Mouse (Mus musculus) right cerebral cortex, postnatal 10 days (tissue): ENCODE measurements at regions not wholly inside any gene's neighbourhood (a gene's known extent, or its start where the extent isn't known, plus 50 kb on each side); places are given as distances from the start of the nearest gene placed in this dataset.

ENCODE experiments used
- DNase-seq, 2 experiments: peaks; one replicate each; pipeline ENCODE4 v3.0.0; 2021; ENCODE audit warnings: low spot score in 2 of 2

DNA sequence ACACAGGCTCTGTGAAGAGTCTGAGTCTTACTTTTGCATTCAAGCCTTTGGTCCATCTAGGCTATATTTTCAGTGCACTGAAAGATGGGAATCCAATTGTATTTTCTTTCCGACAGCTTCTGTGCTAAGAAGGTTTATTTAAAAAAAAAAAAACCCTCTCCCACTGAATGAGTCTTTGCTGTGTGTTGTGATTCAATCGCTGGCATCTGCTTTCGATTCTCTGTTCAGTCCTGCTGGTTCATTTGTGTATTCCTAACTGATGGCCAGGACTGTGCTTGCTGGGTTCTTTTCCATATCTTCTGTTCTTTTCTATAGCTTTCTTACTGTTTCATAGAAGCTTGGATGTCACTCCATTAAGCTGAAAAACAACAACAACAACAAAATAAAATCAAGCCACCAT lies 132.9 kb downstream of the Tex36 start:
- DNase-seq: no peak

DNA sequence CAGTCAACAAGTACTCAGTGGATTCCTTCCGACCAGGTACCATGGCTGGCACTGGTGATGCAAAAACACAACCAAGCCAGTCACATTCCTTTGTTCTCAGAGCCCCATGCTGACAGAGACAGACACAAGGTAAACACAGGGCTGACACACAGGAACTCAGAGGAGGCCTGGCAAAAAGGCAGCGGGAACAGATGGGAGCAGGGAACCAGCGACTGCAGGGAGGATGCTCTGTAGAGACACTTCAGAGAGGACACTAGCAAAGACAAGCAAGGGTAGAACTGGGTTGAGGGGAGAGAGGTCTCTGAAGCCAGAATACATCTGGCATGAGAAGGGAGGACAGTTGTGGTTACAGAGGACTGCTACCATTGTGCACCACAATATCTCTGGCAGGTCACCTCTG lies 133.6 kb downstream of the Tex36 start:
- no peak for DNase-seq

DNA sequence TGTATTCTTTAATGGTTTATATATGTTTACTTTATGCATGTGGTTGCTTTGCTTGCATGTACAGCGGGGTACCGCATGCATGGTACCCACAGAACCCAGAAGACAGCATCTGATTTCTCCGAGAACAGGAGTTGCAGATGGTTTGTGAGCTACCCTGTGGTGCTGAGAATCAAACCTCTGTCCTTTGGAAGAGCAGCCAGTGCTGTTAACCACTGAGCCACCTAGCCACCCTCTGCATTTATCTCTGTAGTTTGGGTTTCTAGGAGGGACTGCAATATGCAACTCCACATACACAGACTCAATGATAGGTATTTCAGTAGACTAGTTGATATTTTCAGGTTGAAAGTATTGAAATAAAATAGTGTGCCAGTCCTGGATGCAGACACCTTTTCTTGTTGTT lies 134.4 kb downstream of the Tex36 start:
- DNase-seq: no peak

DNA sequence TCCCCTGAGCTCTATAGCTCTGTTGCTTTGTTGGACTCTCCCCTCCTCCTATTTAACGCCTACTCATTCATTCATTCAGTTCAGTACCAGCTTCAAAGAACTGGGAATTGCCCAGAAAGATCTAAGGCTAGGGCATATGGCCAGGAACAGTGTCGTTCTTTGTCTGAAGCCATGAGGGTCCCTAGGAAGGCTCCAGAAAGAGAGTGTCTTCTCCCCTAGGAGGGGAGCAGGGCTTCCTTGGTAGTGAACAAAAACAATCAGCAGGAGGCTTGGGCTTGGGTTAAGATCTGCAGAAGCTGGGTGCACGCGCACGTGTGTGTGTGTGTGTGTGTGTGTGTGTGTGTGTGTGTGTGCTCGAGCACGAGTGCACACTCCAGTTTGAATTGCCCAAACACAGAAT lies 142.7 kb downstream of the Tex36 start:
- no peak for DNase-seq

DNA sequence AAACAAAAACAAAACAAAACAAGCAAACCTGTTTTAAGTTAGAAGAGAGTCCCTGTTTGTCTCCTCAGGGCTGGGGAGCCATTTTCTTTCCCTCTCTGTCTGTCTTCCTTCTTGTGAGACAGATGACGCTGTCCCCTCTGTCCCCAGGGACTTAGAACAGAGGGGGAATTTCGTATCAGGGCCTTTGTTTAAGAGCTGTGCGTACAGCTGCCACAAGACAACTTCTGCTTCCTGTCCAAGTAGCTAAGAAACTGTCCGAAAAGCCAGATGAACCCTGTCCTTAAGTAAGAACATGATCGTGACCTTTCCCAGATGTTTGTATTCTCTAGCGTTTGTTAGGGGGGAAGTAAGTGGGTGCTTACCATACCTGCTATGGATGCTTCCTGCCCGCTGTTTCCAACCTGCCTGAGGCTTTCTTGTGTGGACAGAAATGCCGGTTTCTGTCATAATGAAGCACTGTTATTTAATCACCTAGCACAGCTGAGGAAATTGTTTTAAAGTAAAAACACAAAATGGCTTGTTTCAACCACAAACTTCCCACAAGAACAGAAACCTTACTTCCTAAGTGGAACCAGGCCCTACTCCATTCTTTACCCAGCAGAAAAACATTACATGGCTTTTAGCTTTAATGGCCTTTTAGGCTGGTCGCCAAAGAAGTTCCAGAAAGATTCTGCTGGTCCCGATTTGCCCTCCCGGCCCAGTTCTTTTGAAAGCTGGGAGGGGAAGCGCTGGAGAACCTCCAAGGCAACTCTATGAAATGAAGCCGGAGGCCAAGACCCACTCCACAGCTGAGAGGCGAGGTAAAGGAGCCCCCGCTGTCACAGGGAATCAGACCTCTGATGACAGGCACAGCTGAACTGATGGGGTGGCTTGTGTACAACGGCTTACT lies 144.3 kb downstream of the Tex36 start:
- DNase-seq: peak in 1 of 2 experiments; percentile 29

DNA sequence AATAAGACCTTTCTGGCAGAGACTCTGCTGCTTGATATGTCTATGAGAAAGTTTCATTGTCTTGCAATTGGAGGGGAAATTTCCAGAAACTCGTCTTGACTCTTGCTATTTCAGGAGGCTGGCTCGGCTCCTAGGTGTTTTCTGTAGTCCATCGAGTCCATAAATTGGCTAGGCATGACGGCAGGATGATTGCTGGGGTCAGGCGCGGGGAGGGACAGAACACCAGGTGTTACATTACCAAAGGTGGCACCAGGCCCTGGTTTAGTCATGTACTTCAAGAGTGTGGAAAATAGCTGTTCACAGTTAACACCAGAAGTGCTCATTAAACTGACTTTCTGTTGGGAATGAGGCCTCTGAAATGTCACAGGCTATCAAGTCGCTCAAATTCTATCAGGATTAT lies 151.7 kb downstream of the Tex36 start:
- no peak for DNase-seq

DNA sequence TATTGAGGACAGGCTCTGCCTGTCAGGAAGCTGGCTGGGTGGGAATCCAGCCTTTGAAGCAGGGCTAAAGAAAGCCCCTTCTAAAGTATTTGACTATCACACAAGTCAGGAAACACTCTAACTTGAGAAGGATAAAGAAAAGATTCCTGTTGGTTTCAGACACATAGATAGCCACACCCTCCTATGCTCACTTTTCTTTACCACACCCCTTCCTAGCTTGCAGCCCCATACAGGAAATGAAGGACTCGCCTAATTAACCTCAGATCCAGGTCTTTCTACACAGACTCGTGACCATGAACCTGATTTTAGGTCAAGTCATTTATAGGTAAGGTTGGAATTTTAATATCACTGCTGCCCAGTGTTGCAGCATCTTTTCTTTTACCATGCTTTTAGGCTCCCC lies 154.9 kb downstream of the Tex36 start:
- no peak for DNase-seq

DNA sequence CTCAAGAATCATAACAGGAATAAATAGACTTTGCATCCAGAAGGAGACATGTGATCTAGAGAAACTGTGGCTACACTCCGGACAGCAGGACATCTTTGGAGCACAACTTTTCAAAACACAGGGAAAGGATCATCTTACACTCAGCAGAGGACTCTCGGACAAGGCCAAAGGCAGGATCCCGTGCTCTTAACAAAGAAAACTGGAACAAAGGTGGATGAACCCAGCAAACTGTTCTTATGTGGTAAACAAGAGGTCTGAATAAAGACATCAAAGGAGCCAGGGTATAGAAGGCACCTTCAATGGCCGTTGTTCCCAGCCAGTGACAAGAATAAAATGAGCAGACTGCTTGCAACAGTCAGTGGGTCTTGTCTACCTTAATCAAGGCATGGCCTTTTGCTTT lies 160.3 kb downstream of the Tex36 start:
- no peak for DNase-seq

DNA sequence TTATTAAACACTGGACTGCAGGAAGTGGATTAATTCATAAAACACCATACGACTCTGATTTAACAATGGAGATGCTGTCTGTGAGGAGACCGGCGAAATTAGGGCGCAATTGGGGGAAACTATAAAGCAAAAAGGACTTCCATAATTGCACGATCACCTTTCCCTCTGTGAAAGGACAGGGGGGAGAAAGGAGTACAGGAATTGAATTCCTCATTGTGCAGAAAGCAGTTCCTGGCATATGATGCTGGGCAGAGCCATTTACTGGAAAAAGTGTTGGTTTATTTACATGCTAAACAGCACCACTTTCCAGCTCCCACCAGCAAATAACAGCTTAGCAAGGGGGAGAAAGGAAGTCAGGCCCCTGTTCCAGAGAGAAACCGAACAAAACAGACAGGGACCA lies 160.8 kb downstream of the Tex36 start:
- DNase-seq: no peak

DNA sequence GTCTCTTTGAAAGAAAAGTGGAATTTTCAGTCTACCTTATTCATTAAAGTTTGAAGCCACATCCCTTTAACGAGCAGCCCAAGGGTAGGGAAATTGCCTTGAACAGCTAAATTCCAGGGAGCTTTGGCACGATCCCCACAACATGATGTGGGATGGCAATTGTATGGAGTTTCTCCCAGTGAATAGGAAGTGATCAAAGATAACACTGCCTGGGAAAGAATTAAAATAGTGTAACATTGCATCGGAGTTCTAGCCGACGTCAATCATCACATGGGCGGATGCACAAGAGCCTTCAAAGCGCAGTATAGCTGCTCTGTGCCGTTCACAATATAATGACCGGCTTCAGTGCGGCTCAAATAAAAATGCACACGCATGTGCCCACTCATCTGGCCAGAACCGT lies 161.2 kb downstream of the Tex36 start:
- peak in 1 of 2 experiments; percentile 22 for DNase-seq

DNA sequence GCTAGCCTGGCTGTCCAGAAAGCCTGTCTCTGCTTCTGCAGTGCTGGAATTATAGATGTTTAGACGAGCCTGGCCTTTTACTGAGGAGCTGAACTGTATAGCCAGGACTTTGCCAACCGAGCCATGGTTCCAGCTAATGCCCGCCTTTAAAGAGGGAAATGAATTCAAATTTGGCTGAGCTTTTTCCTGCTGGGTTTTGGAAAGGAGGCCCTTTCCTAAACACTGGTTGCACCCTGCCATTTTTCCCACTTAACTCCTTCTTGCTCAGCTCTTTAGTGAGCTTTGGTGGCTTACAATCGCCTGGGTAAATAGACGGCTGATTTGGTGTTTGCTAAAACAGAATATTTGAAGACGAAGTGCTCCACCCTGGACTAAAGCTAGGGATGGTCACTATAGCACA lies 161.9 kb downstream of the Tex36 start:
- DNase-seq: no peak

DNA sequence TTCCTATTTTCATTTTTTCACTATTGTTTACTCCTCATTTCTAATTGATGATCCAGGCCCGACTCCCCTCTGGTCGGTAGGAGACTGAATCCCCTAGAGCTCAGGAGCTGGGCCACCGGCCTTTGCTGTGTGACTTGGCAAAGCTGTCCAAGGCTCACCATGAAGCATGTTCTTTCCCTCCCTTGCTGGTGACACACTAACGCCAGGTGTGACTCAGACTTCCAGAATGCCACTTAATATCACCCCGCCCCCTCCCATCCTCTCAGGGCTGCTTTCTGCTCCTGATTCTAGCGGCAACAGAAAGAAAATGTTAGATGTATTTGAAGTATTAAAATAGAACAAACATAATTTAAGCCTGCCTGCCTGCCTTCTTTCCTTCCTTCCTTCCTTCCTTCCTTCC lies 163.3 kb downstream of the Tex36 start:
- no peak for DNase-seq

DNA sequence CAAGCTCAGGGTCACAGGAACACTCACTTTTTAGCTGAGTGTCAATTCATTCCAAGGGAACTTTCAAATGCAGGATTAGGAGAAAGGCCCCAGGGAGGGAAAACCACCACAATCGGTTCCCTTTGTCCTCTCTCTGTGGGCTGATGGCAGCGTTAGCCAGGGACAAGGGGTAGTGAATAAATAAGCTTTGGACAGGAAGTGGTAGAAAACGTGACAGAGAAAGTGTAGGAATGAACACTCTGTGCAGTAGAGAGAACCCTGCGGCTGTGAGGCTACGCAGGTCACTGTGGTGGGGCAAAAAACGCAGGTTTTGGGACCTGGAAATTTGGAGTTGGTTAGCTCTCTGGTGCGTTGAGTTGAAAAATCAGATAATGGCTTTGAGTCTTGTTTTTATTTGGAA lies 164.1 kb downstream of the Tex36 start:
- DNase-seq: no peak

DNA sequence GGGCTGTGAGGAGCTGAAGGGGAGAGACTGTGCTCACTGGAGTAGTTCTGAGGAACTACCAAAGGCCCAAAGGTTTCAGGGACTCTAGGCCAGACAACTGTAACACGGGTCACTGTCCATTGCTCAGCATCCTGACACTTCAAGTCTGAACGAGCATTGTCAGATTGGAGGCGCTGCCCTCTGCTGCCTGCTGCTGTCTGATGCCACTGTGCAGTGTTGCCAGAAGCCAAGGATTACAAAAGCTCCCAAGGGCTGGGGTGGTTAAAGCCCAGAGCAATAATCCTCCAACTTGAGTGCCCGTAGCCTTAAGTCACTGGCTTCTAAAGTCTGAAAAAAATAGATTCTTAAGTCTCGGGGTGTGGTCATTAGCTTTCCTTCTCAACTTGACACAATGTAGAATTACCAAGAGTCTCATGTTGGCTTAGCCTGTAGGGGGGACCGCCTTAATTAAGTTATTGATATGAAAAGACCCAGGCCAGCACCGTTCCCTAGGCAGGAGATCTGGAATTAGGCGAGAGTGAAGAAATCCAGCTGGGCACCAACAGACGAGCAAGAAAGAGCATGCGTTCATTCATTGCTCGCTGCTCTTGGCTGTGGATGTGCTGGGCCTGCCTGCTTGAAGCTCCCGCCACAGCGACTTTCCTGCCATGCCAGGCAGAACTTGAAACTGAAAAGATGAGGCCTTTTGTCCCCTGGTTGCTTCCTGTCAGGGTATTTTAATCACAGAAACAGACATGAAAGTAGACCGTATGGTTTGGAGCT lies 166.2 kb downstream of the Tex36 start:
- no peak for DNase-seq

DNA sequence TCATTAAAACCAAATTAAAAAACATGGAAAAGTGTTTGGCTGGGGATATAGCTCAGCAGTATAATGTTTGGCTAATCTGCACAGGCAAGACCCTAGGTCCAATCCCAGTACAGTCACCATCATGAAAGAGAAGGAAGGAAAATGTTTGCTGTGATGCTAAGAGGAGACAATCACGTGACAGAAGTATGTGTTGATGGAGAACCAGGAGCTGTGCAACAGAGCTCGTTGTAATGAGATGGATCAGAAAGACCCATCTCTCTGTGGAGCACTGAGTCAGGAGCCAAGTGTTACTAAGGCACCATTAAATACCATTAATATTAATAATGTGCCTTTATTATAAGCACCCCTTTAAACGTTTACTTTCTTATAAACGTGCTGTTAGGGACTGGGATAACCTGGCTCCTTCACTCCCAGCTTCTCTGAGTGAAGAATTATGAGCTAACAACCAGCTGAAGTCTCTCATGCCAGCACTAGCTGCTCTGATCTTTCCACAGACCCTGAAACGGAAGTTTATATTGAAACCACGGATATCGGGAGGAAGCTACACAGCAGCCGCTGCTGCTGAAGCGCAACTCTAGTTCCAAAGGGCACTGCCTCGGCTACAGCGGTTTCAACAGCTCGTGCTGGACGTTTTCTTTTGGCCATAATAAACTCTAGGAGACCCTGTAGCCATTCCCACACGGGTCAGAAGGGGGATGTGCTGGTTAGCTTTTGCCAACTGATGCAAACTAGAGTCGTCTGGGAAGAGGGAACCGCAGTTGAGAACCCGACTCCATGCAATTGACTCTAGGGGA lies 167.7 kb downstream of the Tex36 start:
- no peak for DNase-seq

DNA sequence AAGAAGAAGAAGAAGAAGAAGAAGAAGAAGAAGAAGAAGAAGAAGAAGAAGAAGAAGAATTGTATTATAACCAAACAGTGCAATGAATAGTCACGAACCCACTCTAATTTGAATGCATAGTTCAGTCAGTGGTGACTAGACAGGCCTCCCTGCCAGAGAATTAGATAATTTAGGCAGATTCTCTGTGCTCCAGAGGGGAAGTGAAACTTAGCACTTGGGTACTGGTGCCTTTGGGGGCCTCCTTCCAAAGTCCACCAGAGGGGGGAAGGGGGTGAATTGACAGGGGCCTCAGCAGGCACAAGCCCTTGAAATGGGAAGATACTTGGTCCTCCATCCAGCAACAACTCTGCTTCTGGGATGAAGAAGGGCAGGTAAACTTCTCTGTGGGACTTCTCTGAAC lies 169.6 kb downstream of the Tex36 start:
- DNase-seq: no peak

DNA sequence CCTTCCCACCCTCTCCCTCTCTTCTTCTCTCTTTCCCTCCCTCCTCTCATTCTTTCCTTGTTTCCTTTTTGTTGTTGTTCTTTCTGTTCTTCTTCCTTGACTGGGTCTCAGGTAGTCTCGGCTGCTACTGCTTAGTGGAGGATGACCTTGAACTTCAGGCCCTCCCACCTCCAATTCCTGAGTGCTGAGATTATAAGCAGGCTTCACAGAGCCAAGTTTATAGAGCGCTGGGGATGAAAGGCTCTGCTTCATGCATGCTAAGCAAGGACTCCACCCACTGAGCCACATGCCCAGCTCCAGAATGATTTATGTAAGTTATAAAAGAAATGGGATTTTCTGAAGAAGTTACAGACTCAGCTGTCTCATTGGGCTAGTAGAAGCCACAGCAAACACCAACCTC lies 199.9 kb downstream of the Tex36 start:
- no peak for DNase-seq

DNA sequence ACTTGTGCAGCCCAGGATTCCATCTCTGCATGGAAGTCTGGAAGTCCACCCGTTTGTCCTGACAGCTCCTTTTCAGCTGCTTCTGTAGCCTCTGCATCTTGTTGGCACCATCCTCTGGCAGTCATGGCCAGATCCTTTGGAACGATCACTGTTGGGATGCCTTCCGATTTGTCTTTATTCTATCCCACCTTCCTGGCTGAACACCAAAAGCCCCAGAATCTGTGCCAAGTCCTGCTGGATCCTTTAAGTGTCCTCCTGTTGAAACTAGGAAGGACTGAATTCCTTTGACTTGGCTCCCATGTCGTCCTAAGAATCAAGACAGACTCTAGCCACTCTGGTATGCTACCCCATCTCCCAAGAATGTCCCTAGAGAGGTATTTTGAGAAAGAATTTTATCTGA lies 201.3 kb downstream of the Tex36 start:
- DNase-seq: no peak

DNA sequence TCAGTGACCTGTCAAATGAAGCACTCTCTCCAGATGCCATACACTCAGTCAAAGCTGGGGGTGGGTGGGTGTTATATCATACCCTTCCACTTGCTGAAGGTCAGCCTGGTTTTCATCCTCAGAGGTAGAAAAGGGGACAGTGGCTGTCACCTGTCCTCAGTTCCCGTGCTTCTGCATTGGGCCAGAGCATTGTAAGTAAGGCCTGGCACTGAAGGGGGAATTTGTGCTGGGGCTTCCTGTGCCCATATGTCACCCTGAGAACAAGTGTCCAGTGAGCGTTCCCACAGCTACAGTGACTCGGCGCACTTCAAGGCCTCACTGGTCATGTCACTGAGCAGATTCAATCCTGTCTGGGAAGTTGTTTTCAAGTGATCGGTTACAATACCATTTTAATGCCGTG lies 213.2 kb downstream of the Tex36 start:
- no peak for DNase-seq

DNA sequence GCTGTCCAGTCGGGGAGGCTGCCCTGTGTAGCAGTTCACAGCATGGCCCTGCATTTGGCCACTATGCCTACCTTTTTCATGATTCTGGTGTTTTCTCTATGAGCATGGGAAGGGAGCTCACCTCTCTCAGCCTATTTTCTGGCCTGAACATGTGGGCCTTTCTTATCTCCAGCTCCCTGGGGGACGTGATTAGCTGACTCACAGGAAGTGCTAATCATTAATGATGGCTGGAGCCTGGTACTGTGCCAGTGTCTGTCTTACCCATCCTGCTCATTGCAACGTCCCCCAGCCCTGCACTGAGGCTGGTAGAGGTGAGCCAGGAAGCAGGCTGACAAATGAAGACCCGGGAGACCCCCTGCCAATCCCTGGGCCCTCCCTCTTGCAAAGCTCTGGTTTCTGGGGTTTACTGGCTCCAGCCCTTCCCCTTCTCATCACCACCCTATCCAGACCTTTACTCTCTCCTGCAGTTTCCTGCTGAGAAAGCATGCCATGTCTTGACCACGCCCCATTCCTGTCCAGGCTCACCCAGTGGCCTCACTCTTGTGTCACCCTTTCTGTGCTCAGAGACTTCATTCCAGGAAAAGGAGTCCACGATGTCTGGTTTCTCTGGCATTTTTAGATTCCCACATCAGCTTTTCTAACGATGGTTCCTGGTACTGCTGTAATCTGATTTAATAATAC lies 219.8 kb downstream of the Tex36 start:
- no peak for DNase-seq

DNA sequence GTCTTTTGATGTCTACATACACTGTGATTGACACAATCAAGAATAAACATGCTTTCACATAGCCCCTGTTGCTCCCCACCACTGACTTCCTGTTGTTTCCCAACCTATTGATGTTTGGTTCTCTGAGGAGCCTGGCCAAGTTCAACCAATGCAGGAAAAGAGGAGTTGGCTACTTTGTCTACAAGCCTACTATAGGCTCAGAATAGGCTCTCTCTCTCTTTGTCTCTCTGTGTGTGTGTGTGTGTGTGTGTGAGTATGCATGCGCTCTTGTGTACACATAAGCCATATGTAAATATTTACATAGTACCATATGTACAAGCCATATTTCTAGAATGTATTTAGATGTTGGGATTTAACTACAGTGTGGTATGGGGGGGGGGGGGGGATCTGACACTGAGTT lies 222.6 kb downstream of the Tex36 start:
- DNase-seq: no peak

DNA sequence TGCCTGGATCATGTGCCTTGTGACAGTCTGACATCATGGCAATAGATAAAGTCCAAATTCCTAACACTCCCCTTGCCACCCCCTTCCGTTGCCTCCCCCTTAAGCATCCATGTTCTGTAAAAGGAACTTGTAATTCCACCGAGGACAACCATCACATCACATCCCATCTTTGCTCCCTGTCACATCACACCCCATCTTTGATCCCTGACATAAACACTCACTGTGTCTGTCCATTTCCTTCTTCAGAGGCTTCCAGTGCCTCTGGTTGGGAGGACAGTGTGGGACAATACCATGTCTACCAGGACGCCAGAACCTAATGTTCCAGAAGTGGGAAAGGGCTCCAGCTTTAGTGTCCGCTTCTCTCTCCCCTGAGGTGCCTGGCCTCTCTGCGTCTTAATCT lies 223.6 kb downstream of the Tex36 start:
- DNase-seq: no peak
